Mouse (Mus musculus): ENCODE measurements at regions not wholly inside any gene's neighbourhood (a gene's known extent, or its start where the extent isn't known, plus 50 kb on each side); places are given as distances from the start of the nearest gene placed in this dataset.

- no peaks in the 10 kb centered on the region for H3K4me1 ChIP-seq (replicated peaks; ENCODE audit: control insufficient read depth, insufficient read depth, low read length)
Observed at GRCm38 (mm10) chrX:99402841-99403520, 68.1 kb downstream of the Pja1 start.

GRCm38 (mm10) chrX:99397344-99397743 lies 73.7 kb downstream of the Pja1 start:
- no peak overlapping the region for H3K4me3 ChIP-seq (ENCODE audit: control insufficient read depth, insufficient read depth, low read length)
- DNase-seq = no peak
- H3K4me1 ChIP-seq (replicated peaks; ENCODE audit: control insufficient read depth, insufficient read depth, low read length) = no peaks in the 10 kb centered on the region
- TF ChIP-seq POLR2A (IDR thresholded peaks at IDR 0.05; ENCODE audit: control insufficient read depth, extremely low read depth, insufficient read depth, low read length, poor library complexity) = no peak
- WGBS = 79% methylated on average over 8 of the region's 8 CpGs
- H3K27ac ChIP-seq (ENCODE audit: control insufficient read depth, insufficient read depth, low read length) = no peak overlapping the region
- H3K27me3 ChIP-seq (ENCODE audit: control insufficient read depth, insufficient read depth, low read length) = no peaks in the 10 kb centered on the region
- no peaks in the 10 kb centered on the region for H3K36me3 ChIP-seq (ENCODE audit: control insufficient read depth, insufficient read depth, low read length)

More at GRCm38 (mm10) chrX:99402841-99403520, 68.1 kb downstream of the Pja1 start:
- Histone ChIP-seq H3K27ac (ENCODE audit: control insufficient read depth, insufficient read depth, low read length) (no peak overlapping the region), H3K36me3 (ENCODE audit: control insufficient read depth, insufficient read depth, low read length) (no peaks in the 10 kb centered on the region), H3K27me3 (ENCODE audit: control insufficient read depth, insufficient read depth, low read length) (no peaks in the 10 kb centered on the region), H3K4me3 (ENCODE audit: control insufficient read depth, insufficient read depth, low read length) (no peak overlapping the region)
- WGBS = 55% methylated on average over 9 of the region's 9 CpGs
- no peak for TF ChIP-seq CTCF (IDR thresholded peaks at IDR 0.05; ENCODE audit: borderline replicate concordance, control insufficient read depth, extremely low read depth, insufficient read depth, low read length, poor library complexity)
- DNase-seq = peak; percentile 23

- H3K27ac ChIP-seq (ENCODE audit: control insufficient read depth, insufficient read depth, low read length) = no peak overlapping the region
- WGBS = 92% methylated on average over 6 of the region's 6 CpGs
- no peaks in the 10 kb centered on the region for H3K27me3 ChIP-seq (ENCODE audit: control insufficient read depth, insufficient read depth, low read length)
- H3K4me3 ChIP-seq (ENCODE audit: control insufficient read depth, insufficient read depth, low read length) = no peak overlapping the region
- H3K36me3 ChIP-seq (ENCODE audit: control insufficient read depth, insufficient read depth, low read length) = no peaks in the 10 kb centered on the region
- no peaks in the 10 kb centered on the region for H3K4me1 ChIP-seq (replicated peaks; ENCODE audit: control insufficient read depth, insufficient read depth, low read length)
- no peak for TF ChIP-seq POLR2A (IDR thresholded peaks at IDR 0.05; ENCODE audit: control insufficient read depth, extremely low read depth, insufficient read depth, low read length, poor library complexity)
- no peak for TF ChIP-seq CTCF (IDR thresholded peaks at IDR 0.05; ENCODE audit: borderline replicate concordance, control insufficient read depth, extremely low read depth, insufficient read depth, low read length, poor library complexity)
- no peak for DNase-seq
Observed at GRCm38 (mm10) chrX:99396180-99396579, 74.9 kb downstream of the Pja1 start.

- H3K27me3 ChIP-seq (ENCODE audit: control insufficient read depth, insufficient read depth, low read length) = no peaks in the 10 kb centered on the region
- TF ChIP-seq POLR2A (IDR thresholded peaks at IDR 0.05; ENCODE audit: control insufficient read depth, extremely low read depth, insufficient read depth, low read length, poor library complexity) (no peak), CTCF (IDR thresholded peaks at IDR 0.05; ENCODE audit: borderline replicate concordance, control insufficient read depth, extremely low read depth, insufficient read depth, low read length, poor library complexity) (no peak)
- H3K36me3 ChIP-seq (ENCODE audit: control insufficient read depth, insufficient read depth, low read length) = no peaks in the 10 kb centered on the region
- H3K27ac ChIP-seq (ENCODE audit: control insufficient read depth, insufficient read depth, low read length) = no peak overlapping the region
- H3K4me1 ChIP-seq (replicated peaks; ENCODE audit: control insufficient read depth, insufficient read depth, low read length) = no peaks in the 10 kb centered on the region
- WGBS = 99% methylated on average over 3 of the region's 3 CpGs
- no peak for DNase-seq
- no peak overlapping the region for H3K4me3 ChIP-seq (ENCODE audit: control insufficient read depth, insufficient read depth, low read length)
Observed at GRCm38 (mm10) chrX:99395067-99395466, 76.0 kb downstream of the Pja1 start.

GRCm38 (mm10) chrX:99391628-99392027 lies 79.4 kb downstream of the Pja1 start:
- H3K27ac ChIP-seq (ENCODE audit: control insufficient read depth, insufficient read depth, low read length) = no peak overlapping the region

GRCm38 (mm10) chrX:99390462-99390838 lies 80.6 kb downstream of the Pja1 start:
- H3K4me3 ChIP-seq (ENCODE audit: control insufficient read depth, insufficient read depth, low read length) = no peak overlapping the region
- H3K36me3 ChIP-seq (ENCODE audit: control insufficient read depth, insufficient read depth, low read length) = no peaks in the 10 kb centered on the region
- TF ChIP-seq POLR2A (IDR thresholded peaks at IDR 0.05; ENCODE audit: control insufficient read depth, extremely low read depth, insufficient read depth, low read length, poor library complexity) = no peak
- DNase-seq = no peak
- no peak overlapping the region for H3K27ac ChIP-seq (ENCODE audit: control insufficient read depth, insufficient read depth, low read length)
- H3K27me3 ChIP-seq (ENCODE audit: control insufficient read depth, insufficient read depth, low read length) = no peaks in the 10 kb centered on the region
- WGBS = 96% methylated on average over 2 of the region's 2 CpGs
- no peaks in the 10 kb centered on the region for H3K4me1 ChIP-seq (replicated peaks; ENCODE audit: control insufficient read depth, insufficient read depth, low read length)

More at GRCm38 (mm10) chrX:99391628-99392027, 79.4 kb downstream of the Pja1 start:
- no peak for DNase-seq
- H3K27me3 ChIP-seq (ENCODE audit: control insufficient read depth, insufficient read depth, low read length) = no peaks in the 10 kb centered on the region
- no peaks in the 10 kb centered on the region for H3K4me1 ChIP-seq (replicated peaks; ENCODE audit: control insufficient read depth, insufficient read depth, low read length)
- TF ChIP-seq POLR2A (IDR thresholded peaks at IDR 0.05; ENCODE audit: control insufficient read depth, extremely low read depth, insufficient read depth, low read length, poor library complexity) (no peak), CTCF (IDR thresholded peaks at IDR 0.05; ENCODE audit: borderline replicate concordance, control insufficient read depth, extremely low read depth, insufficient read depth, low read length, poor library complexity) (no peak)
- no peak overlapping the region for H3K4me3 ChIP-seq (ENCODE audit: control insufficient read depth, insufficient read depth, low read length)
- no peaks in the 10 kb centered on the region for H3K36me3 ChIP-seq (ENCODE audit: control insufficient read depth, insufficient read depth, low read length)
- WGBS = 92% methylated on average over 6 of the region's 6 CpGs

- DNase-seq = no peak
- TF ChIP-seq CTCF (IDR thresholded peaks at IDR 0.05; ENCODE audit: borderline replicate concordance, control insufficient read depth, extremely low read depth, insufficient read depth, low read length, poor library complexity) = no peak
- TF ChIP-seq POLR2A (IDR thresholded peaks at IDR 0.05; ENCODE audit: control insufficient read depth, extremely low read depth, insufficient read depth, low read length, poor library complexity) = no peak
- H3K27me3 ChIP-seq (ENCODE audit: control insufficient read depth, insufficient read depth, low read length) = no peaks in the 10 kb centered on the region
- H3K4me3 ChIP-seq (ENCODE audit: control insufficient read depth, insufficient read depth, low read length) = no peak overlapping the region
- WGBS = 69% methylated on average over 12 of the region's 12 CpGs
- H3K4me1 ChIP-seq (replicated peaks; ENCODE audit: control insufficient read depth, insufficient read depth, low read length) = no peaks in the 10 kb centered on the region
- H3K36me3 ChIP-seq (ENCODE audit: control insufficient read depth, insufficient read depth, low read length) = no peaks in the 10 kb centered on the region
- H3K27ac ChIP-seq (ENCODE audit: control insufficient read depth, insufficient read depth, low read length) = no peak overlapping the region
Observed at GRCm38 (mm10) chrX:99389778-99390461, 81.2 kb downstream of the Pja1 start.
